Mouse (Mus musculus) limb, embryonic 14.5 days (tissue): Measurements from ENCODE around the gene Amn1. TPM values are rescaled to one million over a fixed set of nuclear protein-coding genes. Genes with fewer than 3 reads are reported as not detected.

ENCODE experiments used
- ATAC-seq: fragments of 200-750 bp; cut with Nextera tagmentation; 2 replicates; pipeline ENCODE4 v1.8.0; 2017; ENCODE audit warnings: low read depth, moderate number of reproducible peaks, moderate TSS enrichment; ENCODE audit not compliant: low FRiP score
- DNase-seq: peaks from one replicate; pipeline ENCODE4 v3.0.0-alpha.2; 2015; ENCODE audit warnings: low spot score
- H3K27ac ChIP-seq: fragments of 300-500 bp; sonication (generic); replicated peaks from 2 replicates; pipeline ENCODE4 v1.5.1; 2014; ENCODE audit warnings: low read depth, mild to moderate bottlenecking, low read length, moderate library complexity, mixed read lengths
- H3K27me3 ChIP-seq: fragments of 300-500 bp; sonication (generic); 2 replicates; pipeline ENCODE4 v1.6.1; 2014; ENCODE audit warnings: low read length, mixed read lengths; ENCODE audit not compliant: control insufficient read depth, insufficient read depth
- H3K36me3 ChIP-seq: fragments of 300-500 bp; sonication (generic); 2 replicates; pipeline ENCODE4 v1.6.1; 2014; ENCODE audit warnings: mild to moderate bottlenecking, low read length, moderate library complexity, mixed read lengths; ENCODE audit not compliant: control insufficient read depth, insufficient read depth
- H3K4me1 ChIP-seq: fragments of 300-500 bp; sonication (generic); 2 replicates; pipeline ENCODE4 v1.6.1; 2014; ENCODE audit warnings: antibody characterized with exemption, low read length, mixed read lengths; ENCODE audit not compliant: control insufficient read depth, insufficient read depth
- H3K4me2 ChIP-seq: fragments of 300-500 bp; sonication (generic); replicated peaks from 2 replicates; pipeline ENCODE4 v1.6.1; 2014; ENCODE audit warnings: low read depth, mild to moderate bottlenecking, low read length, moderate library complexity; ENCODE audit not compliant: severe bottlenecking
- H3K4me3 ChIP-seq: fragments of 300-500 bp; sonication (generic); replicated peaks from 2 replicates; pipeline ENCODE4 v1.5.1; 2014; ENCODE audit warnings: low read length
- H3K9ac ChIP-seq: fragments of 300-500 bp; sonication (generic); 2 replicates; pipeline ENCODE4 v1.6.1; 2014; ENCODE audit warnings: mild to moderate bottlenecking, low read depth, low read length, moderate library complexity; ENCODE audit not compliant: severe bottlenecking
- H3K9me3 ChIP-seq: fragments of 300-500 bp; sonication (generic); 2 replicates; pipeline ENCODE4 v1.6.1; 2016; ENCODE audit warnings: low read length; ENCODE audit not compliant: control insufficient read depth
- POLR2A ChIP-seq: fragments of 200-500 bp; IDR thresholded peaks from 2 replicates; pipeline ENCODE4 v1.8.0; 2012; ENCODE audit warnings: inconsistent platforms, mild to moderate bottlenecking, moderate library complexity, borderline replicate concordance; ENCODE audit not compliant: insufficient read depth, insufficient read length; ENCODE audit errors: extremely low read depth
- WGBS: fragments of 180-500 bp; shearing (Covaris S2); extraction: QIAGEN DNeasy Blood & Tissue Kit; methylation state at CpG from one replicate; pipeline ENCODE4 v1.1.7; 2014; 5-methylcytosine and 5-hydroxymethylcytosine counted together
- polyA plus RNA-seq, 2 experiments: library from polyadenylated mRNA; depleted of rRNA in 1 of 2; stranded (reverse) in 1 of 2; unstranded in 1 of 2; fragments of >200 nt; fragmentation: Nextera tagmentation in 1 of 2; extraction: Ambion mirVana in 1 of 2; gene quantifications; 2 replicates each; pipeline versions ENCODE4 v1.2.1 to v1.2.3; 2012 to 2014

Gene Amn1
- polyA plus RNA-seq, 2 experiments = 22.2 to 31.1 TPM

DNA sequence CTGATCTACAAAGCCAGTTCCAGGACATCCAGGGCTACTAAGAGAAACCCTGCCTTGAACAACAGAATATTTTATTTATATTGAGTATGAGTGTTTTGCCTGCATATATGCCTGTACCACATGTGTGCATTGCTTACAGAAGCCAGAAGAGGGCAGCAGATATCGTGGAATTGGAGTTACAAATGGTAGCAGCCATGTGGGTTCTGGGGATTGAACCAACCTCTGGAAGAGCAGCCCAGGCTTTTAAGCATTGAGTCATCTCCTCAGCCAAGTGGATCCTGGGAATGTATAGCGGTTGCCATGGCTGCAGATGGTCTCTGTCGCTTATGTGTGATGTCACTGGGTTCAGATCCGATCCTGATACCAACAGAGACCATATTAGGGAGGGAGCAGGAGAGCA lies 61.8 kb downstream of the Amn1 start:
- H3K9ac ChIP-seq = no peak overlapping the region
- H3K36me3 ChIP-seq = no peaks in the 10 kb centered on the region
- H3K9me3 ChIP-seq = no peaks in the 10 kb centered on the region
- no peak overlapping the region for H3K4me2 ChIP-seq
- H3K27me3 ChIP-seq = no peaks in the 10 kb centered on the region
- no peak overlapping the region for H3K4me3 ChIP-seq
- DNase-seq (no peak), ATAC-seq (no peak)
- no peak overlapping the region for H3K27ac ChIP-seq
- H3K4me1 ChIP-seq = no peaks in the 10 kb centered on the region
- 73% methylated on average over 4 of the region's 4 CpGs for WGBS
- TF ChIP-seq POLR2A = no peak

DNA sequence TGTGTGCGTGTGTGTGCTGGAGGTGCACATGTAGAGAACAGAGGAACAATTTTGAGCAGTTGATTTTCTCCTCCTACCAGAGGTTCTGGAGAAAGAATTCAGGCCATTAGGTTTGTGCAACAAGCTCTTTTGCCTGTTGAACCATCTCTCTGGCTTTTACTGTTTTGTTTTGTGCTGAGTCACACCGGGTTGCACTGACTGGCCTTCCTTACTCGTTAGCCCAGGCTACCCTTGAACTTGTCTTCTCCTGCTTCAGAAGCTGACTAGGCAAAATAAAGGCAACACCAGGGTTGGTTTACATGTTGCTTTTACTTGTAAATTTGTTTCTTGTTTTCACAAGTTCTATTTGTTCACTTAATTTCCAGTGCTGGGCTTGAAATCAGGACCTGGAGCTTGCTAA lies 65.5 kb downstream of the Amn1 start:
- Histone ChIP-seq H3K27me3 (no peaks in the 10 kb centered on the region), H3K4me1 (no peaks in the 10 kb centered on the region), H3K4me3 (no peak overlapping the region), H3K9me3 (no peaks in the 10 kb centered on the region), H3K36me3 (no peaks in the 10 kb centered on the region), H3K4me2 (no peak overlapping the region), H3K27ac (no peak overlapping the region), H3K9ac (no peak overlapping the region)
- WGBS = 83% methylated on average over 3 of the region's 3 CpGs
- DNase-seq (no peak), ATAC-seq (no peak)
- TF ChIP-seq POLR2A = no peak

DNA sequence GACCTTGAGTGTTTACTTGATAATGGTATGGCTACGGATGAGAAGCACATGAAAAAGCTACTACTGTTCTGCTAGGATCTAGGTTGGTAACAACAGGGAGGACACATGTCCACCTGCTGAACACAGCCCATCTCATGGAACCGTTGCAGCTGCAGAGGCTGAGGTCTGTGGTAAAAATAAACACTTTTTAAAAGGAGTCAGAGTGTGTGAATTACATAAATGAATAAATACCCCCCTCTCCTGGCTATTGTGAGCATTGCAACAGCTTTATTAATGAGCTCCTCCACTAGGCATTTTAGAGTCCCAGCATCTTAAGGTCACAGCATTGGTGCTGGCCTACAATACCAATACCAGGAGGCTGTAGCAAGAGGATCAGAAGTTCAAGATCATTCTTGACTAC lies 68.7 kb downstream of the Amn1 start:
- H3K9ac ChIP-seq = no peak overlapping the region
- no peaks in the 10 kb centered on the region for H3K9me3 ChIP-seq
- no peak overlapping the region for H3K4me3 ChIP-seq
- H3K4me1 ChIP-seq = no peaks in the 10 kb centered on the region
- H3K27me3 ChIP-seq = no peaks in the 10 kb centered on the region
- no peaks in the 10 kb centered on the region for H3K36me3 ChIP-seq
- ATAC-seq = 0 out of 2 replicates have a peak, but pooled peaks have one; percentile 34
- 46% methylated on average over 2 of the region's 2 CpGs for WGBS
- no peak overlapping the region for H3K4me2 ChIP-seq
- no peak overlapping the region for H3K27ac ChIP-seq
- TF ChIP-seq POLR2A = no peak
- peak; percentile 87 for DNase-seq

DNA sequence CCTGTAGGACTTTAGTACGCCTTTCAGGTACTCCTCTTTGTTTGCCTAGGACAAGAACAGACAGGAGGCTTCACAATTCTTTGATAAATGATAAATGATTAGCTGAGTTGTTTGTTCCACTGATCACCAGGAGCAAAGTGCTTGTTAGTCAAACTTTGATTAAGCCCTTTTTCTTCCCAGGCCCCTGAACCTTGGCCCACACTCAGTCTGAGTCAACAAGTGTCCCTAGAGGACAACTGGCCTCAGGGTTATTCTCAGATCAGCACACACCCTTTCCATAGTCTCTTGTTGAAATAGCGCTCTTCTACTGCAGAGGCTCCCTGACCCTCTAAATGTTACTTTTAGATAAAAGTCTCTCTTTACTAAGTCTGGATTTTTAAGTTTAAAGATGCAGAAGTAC lies 69.6 kb downstream of the Amn1 start:
- DNase-seq = no peak
- WGBS = 62% methylated on average over 2 of the region's 2 CpGs

DNA sequence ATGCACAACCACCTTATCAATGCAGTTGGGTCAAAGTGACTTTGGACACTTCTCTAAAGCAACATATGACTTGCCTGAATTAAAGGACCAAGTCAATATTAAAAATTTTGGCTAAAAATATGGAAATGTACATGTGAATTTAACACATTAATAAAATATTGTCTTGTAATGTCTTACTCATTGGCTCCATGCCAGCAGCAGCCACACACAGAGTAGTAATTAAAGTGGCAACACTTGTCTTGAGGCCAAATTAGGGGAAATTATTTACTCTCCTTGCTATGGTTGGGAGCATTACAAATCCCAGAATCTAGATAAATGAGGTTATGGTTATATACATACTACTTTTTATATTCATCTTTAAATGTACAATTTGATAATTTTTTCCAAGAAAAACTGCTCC lies 71.5 kb downstream of the Amn1 start:
- Histone ChIP-seq H3K27ac (no peak overlapping the region), H3K36me3 (no peaks in the 10 kb centered on the region), H3K4me1 (no peaks in the 10 kb centered on the region), H3K9ac (no peak overlapping the region), H3K9me3 (no peaks in the 10 kb centered on the region), H3K27me3 (no peaks in the 10 kb centered on the region), H3K4me2 (no peak overlapping the region), H3K4me3 (no peak overlapping the region)
- ATAC-seq (no peak), DNase-seq (no peak)
- no peak for TF ChIP-seq POLR2A

More for the DNA sequence above, 69.6 kb downstream of the Amn1 start:
- Histone ChIP-seq H3K4me1 (no peaks in the 10 kb centered on the region), H3K4me2 (no peak overlapping the region), H3K27ac (no peak overlapping the region), H3K9ac (no peak overlapping the region), H3K36me3 (no peaks in the 10 kb centered on the region), H3K4me3 (no peak overlapping the region), H3K27me3 (no peaks in the 10 kb centered on the region), H3K9me3 (no peaks in the 10 kb centered on the region)
- no peak for ATAC-seq
- TF ChIP-seq POLR2A = no peak

- WGBS = 82% methylated on average over 2 of the region's 2 CpGs
- H3K4me3 ChIP-seq = no peak overlapping the region
- TF ChIP-seq POLR2A = no peak
Observed at GRCm38 (mm10) chr6:149108909-149109308, 79.6 kb downstream of the Amn1 start.

More at GRCm38 (mm10) chr6:149108909-149109308, 79.6 kb downstream of the Amn1 start:
- H3K27me3 ChIP-seq = no peaks in the 10 kb centered on the region
- no peaks in the 10 kb centered on the region for H3K9me3 ChIP-seq
- no peaks in the 10 kb centered on the region for H3K36me3 ChIP-seq
- no peak overlapping the region for H3K4me2 ChIP-seq
- no peak for DNase-seq
- ATAC-seq = no peak
- H3K4me1 ChIP-seq = no peaks in the 10 kb centered on the region
- H3K9ac ChIP-seq = no peak overlapping the region
- H3K27ac ChIP-seq = no peak overlapping the region
